Mouse (Mus musculus) embryonic stem cell, embryonic (primary cell): ENCODE results near the gene Mcemp1.

Experiments used
- CTCF ChIA-PET, 4 experiments: fragments of 300-600 bp in 2 of 4; fragments of 350-600 bp in 2 of 4; sonication (Branson Sonifier 250); formaldehyde crosslinking; loops; one replicate each; lab custom pipeline; 2022; ENCODE audit warnings: inconsistent platforms in 2 of 4; lab: Charles Lee
- POLR2A ChIA-PET, 4 experiments: fragments of 300-600 bp in 2 of 4; fragments of 350-600 bp in 2 of 4; sonication (Branson Sonifier 250); formaldehyde crosslinking; loops; one replicate each; lab custom pipeline; 2022; ENCODE audit warnings: antibody characterized with exemption in 4 of 4, inconsistent platforms in 1 of 4; lab: Charles Lee

Gene Mcemp1

GRCm38 (mm10) chr8:3665507-3665906 is at the start of gene Mcemp1:
Gene Mcemp1, plus strand, starts transcription at chr8:3665754.
- ChIA-PET CTCF (interaction anchor here in 3 of 4 experiments (0.8 to 1.5 kb wide), 3 partner anchors 11 to 106 kb away, joined by 3 to 5 read pairs (median 3); partner anchors contain the start of gene Trappc5 (in 1 of the 3)), POLR2A (interaction anchor here in 3 of 4 experiments (0.6 to 2.7 kb wide), 9 partner anchors 10 to 273 kb away, joined by 3 to 8 read pairs (median 3); partner anchors contain the start of genes Arhgef18 (in 1 of the 3), Retn (in 1 of the 3), Stxbp2 (in 1 of the 3) and Trappc5 (in 1 of the 3))

DNA sequence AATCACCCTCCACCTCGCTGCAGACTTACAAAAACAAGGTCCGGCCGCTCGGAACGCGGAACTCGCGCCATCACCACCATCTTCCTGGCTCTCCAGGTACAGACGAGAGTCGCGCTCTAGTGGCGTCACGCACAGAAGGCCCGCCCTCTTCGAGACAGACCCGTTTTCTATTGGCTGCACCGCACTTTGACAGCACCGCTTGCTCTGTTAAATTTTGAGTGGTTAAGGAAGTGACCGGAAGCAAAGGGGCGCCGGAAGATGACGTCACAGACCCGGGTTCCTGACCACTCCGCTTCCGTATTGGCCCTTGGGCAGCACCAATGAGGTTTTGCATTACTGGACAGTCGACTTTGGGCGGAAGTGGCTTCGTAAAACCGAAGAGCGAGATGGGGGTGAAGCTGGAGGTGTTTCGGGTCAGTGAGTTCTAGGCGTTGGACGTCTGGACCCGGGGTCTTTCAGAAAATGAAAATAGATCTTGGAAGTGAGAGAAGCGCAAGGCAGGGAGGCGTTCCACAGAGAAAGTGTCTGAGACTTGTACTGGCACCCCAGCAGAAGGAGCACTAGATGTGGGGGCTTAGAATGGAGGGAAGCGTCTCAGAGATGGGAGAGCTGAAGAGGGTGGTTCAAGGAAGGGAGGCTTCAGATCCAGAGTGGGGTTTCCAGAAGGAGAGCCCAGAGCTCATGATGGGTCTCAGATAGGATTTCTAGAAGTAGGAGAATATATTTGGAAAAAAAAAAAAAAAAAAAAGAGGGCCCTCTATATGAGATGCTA is 44.2 kb upstream of the Mcemp1 start, which contains the start of the genes Xab2 and Pet100:
Xab2 (minus strand) TSS at position 118 of the 772 bp plus-strand sequence.
Pet100 (plus strand) TSS at position 350 of the 772 bp plus-strand sequence.
- ChIA-PET POLR2A (interaction anchor here in 3 of 4 experiments (0.5 to 5.3 kb wide), 54 partner anchors 9 to 661 kb away, joined by 3 to 48 read pairs (median 4); partner anchors contain the start of genes C330021F23Rik (in 3 of the 3), Trappc5 (in 3 of the 3), Fcor (in 2 of the 3) and Mcoln1 (in 2 of the 3)), CTCF (interaction anchor here in 2 of 4 experiments (0.9 kb wide), 2 partner anchors 62 kb away, joined by 4 to 8 read pairs; no protein-coding TSS in a partner anchor)

GRCm38 (mm10) chr8:3622119-3622518 is 43.4 kb upstream of the Mcemp1 start:
- ChIA-PET CTCF (interaction anchor here in 3 of 4 experiments (0.7 to 1.5 kb wide), 4 partner anchors 21 to 63 kb away, joined by 4 to 8 read pairs (median 4); partner anchors contain the start of gene Fcor (in 1 of the 3)), POLR2A (interaction anchor here (0.5 to 5.3 kb wide), 37 partner anchors 8 to 544 kb away, joined by 3 to 48 read pairs (median 4); partner anchors contain the start of genes Fcor (in 2 of the 4), Mcoln1 (in 2 of the 4), Stxbp2 (in 2 of the 4) and Trappc5 (in 2 of the 4))

GRCm38 (mm10) chr8:3625445-3625844 is 40.1 kb upstream of the Mcemp1 start, which contains the start of gene Pcp2:
Gene Pcp2, minus strand, starts transcription at chr8:3625545.
- CTCF ChIA-PET = no interaction called here
- POLR2A ChIA-PET = interaction anchor here in 3 of 4 experiments (0.7 to 1.5 kb wide), 5 partner anchors 8 to 165 kb away, joined by 3 to 5 read pairs (median 4); no protein-coding TSS in a partner anchor

- CTCF ChIA-PET = interaction anchor here in 2 of 4 experiments (0.7 to 3.4 kb wide), 3 partner anchors 15 to 46 kb away, joined by 3 to 23 read pairs (median 11); partner anchors contain the start of gene Fcor (in 2 of the 2)
- POLR2A ChIA-PET = interaction anchor here in 3 of 4 experiments (0.7 to 1.6 kb wide), 5 partner anchors 11 to 239 kb away, joined by 3 to 4 read pairs (median 3); partner anchors contain the start of gene Fcor (in 1 of the 3)
Measured at GRCm38 (mm10) chr8:3626971-3627370, 38.6 kb upstream of the Mcemp1 start.

DNA sequence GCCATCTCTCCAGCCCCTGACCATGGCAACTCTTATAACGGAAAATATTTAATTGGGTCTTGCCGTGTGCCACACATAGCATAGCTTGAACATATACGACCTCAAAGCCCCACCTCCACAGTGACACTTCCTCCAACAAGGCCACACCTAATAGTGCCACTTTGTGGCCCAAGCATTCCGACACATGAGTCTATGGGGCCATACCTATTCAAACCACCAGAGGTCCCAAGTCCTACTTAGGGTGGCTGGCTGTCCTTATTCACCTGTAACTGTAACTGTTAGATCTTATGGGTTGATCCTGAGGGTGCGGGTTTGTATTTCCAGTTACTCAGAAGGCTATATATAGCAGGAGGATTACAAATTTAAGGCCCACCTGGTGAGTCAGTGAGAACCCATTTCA is 37.5 kb upstream of the Mcemp1 start:
- CTCF ChIA-PET = interaction anchor here in 3 of 4 experiments (0.6 to 3.4 kb wide), 11 partner anchors 14 to 228 kb away, joined by 3 to 23 read pairs (median 6); partner anchors contain the start of genes Fcor (in 3 of the 3) and Trappc5 (in 2 of the 3)

DNA sequence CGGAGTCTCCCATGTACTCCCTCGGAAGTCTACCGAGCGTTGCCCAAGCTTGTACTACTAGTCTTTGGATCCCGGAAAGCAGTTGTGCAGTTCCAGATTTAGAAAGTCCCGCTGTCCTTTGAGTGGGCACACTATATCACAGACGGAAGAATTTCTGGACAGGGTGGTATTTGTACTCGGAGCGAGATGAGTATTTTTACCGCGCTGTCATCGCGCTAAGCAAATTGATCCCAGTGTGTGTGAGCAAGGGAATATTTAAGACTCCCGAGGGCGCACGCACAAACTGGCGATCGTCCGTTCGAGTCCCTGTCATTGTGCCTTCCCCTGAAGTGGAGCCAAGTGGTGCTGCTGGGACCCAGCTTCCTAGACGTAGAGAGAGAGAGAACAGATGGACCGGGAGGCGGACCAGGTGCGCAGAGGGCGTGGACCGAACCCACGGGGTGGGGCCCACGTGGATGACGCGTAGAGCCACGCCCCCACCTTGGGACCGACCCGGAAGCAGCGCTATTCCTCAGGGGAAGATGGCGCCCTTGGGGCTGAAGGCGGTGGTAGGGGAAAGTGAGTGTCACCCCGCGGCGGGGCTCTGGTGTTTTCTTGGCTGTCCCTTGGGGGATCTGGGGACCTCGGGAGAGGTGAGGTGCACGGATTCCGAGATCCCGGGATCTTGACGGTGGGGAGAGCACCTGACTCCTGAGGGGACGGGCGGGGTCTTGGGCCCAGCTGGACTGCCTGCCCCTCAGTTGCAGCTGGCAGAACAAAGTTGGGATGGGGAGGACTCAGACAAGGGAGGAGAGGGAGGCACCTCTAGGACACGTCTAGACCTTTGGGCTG is 34.7 kb upstream of the Mcemp1 start, which contains the start of gene Stxbp2:
Stxbp2 (plus strand) TSS at position 309 of the 831 bp plus-strand sequence.
- CTCF ChIA-PET = interaction anchor here in 3 of 4 experiments (0.7 to 1.5 kb wide), 5 partner anchors 15 to 46 kb away, joined by 3 to 5 read pairs (median 3); partner anchors contain the start of gene Fcor (in 2 of the 3)
- POLR2A ChIA-PET = interaction anchor here in 2 of 4 experiments (0.6 to 3.3 kb wide), 32 partner anchors 8 to 130 kb away, joined by 3 to 16 read pairs (median 4); partner anchors contain the start of genes Camsap3 (in 2 of the 2), Pet100 (in 2 of the 2), Xab2 (in 2 of the 2) and C330021F23Rik (in 1 of the 2)

More for the DNA sequence above, 37.5 kb upstream of the Mcemp1 start:
- POLR2A ChIA-PET = interaction anchor here in 2 of 4 experiments (0.8 to 2.3 kb wide), 9 partner anchors 9 to 240 kb away, joined by 3 to 7 read pairs (median 3); partner anchors contain the start of genes Fcor (in 1 of the 2) and Mcoln1 (in 1 of the 2)

- CTCF ChIA-PET = interaction anchor here in 3 of 4 experiments (1.2 to 1.5 kb wide), 4 partner anchors 14 to 45 kb away, joined by 3 to 5 read pairs (median 4); partner anchors contain the start of gene Fcor (in 2 of the 3)
- POLR2A ChIA-PET = interaction anchor here in 2 of 4 experiments (0.6 to 3.3 kb wide), 31 partner anchors 8 to 370 kb away, joined by 3 to 16 read pairs (median 4); partner anchors contain the start of genes Camsap3 (in 2 of the 2), Pet100 (in 2 of the 2), Xab2 (in 2 of the 2) and C330021F23Rik (in 1 of the 2)
Measured at GRCm38 (mm10) chr8:3631478-3631875, 34.1 kb upstream of the Mcemp1 start.

GRCm38 (mm10) chr8:3645804-3646203 is 19.8 kb upstream of the Mcemp1 start:
- CTCF ChIA-PET = interaction anchor here (0.5 to 3.4 kb wide), 18 partner anchors 10 to 863 kb away, joined by 3 to 39 read pairs (median 4); partner anchors contain the start of genes Fcor (in 4 of the 4), Trappc5 (in 3 of the 4) and Retn (in 1 of the 4)
- POLR2A ChIA-PET = interaction anchor here in 3 of 4 experiments (0.6 to 2.7 kb wide), 25 partner anchors 9 to 502 kb away, joined by 3 to 14 read pairs (median 3); partner anchors contain the start of genes Fcor (in 3 of the 3), Camsap3 (in 2 of the 3), Stxbp2 (in 2 of the 3) and C330021F23Rik (in 1 of the 3)

DNA sequence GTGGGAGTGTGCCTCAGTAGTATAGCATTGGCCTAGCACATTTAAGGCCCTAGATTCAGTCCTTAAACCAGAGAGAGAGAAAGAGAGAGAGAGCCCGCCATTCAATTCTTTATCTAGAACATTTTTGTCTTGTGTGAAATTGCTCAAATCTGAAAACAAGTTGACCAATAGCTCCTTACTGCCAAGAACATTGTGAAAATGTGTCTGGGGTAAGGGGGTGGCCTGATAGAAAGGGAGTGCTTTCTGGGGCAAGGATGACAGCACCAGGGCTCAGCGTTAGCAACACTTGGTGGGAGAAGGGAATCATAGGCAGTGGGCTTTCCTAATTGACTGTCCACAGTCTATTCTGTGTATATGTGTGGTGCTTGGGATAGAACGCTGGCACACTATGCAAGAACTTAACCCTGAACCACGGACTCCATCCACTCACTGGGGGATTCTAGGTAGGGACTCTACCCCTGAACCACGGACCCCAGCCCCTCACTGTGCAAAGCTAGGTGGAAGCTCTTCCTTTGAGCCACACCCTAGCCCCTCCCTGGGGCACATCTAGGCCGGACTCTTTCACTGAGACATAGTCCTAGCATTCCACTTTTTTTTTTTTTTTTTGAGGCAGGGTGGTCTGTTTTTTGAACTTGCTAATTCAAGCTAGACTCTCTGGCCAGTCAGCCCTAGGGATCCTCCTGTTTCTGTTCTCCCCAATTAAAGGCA is 18.6 kb upstream of the Mcemp1 start:
- POLR2A ChIA-PET = interaction anchor here in 2 of 4 experiments (0.6 to 2.3 kb wide), 6 partner anchors 14 to 141 kb away, joined by 3 to 10 read pairs (median 5); partner anchors contain the start of genes Fcor (in 2 of the 2) and Stxbp2 (in 1 of the 2)
- CTCF ChIA-PET = interaction anchor here in 3 of 4 experiments (0.7 to 2.5 kb wide), 5 partner anchors 9 to 29 kb away, joined by 3 to 12 read pairs (median 6); partner anchors contain the start of genes Fcor (in 3 of the 3), Retn (in 1 of the 3) and Trappc5 (in 1 of the 3)

DNA sequence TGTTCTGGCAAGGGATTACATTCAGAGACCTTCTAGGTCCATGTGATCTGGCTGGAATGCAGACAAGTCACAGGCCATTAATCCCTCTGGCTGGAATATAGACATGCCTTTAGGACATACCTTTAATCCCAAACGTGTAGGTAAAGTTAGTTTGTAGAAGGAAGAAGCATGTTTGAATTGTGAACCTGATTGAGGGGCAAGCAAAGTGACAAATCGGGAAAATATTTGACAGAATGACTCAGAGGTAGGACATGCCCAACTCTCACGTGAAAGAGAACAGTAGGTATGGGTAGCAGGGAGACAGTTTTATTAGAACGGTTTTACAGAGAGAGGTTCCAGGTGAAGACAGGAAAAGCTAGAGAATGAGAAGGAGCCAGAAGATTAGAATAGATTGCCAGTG is 18.0 kb upstream of the Mcemp1 start:
- CTCF ChIA-PET = interaction anchor here in 2 of 4 experiments (0.7 to 1.4 kb wide), 2 partner anchors 8 to 24 kb away, joined by 4 read pairs; partner anchors contain the start of gene Fcor (in 1 of the 2)
- POLR2A ChIA-PET = interaction anchor here in 2 of 4 experiments (0.6 to 2.3 kb wide), 4 partner anchors 15 to 146 kb away, joined by 4 to 7 read pairs (median 5); partner anchors contain the start of gene Fcor (in 1 of the 2)

- ChIA-PET CTCF (interaction anchor here (0.9 to 1.4 kb wide), 5 partner anchors 24 to 70 kb away, joined by 3 to 11 read pairs (median 5); partner anchors contain the start of genes Fcor (in 2 of the 4) and Trappc5 (in 1 of the 4)), POLR2A (interaction anchor here in 3 of 4 experiments (0.7 to 2.3 kb wide), 8 partner anchors 16 to 498 kb away, joined by 3 to 7 read pairs (median 4); partner anchors contain the start of genes Fcor (in 2 of the 3), C330021F23Rik (in 1 of the 3), Pet100 (in 1 of the 3) and Xab2 (in 1 of the 3))
Measured at GRCm38 (mm10) chr8:3648268-3648667, 17.3 kb upstream of the Mcemp1 start.

GRCm38 (mm10) chr8:3648990-3649389 is 16.6 kb upstream of the Mcemp1 start:
- ChIA-PET POLR2A (interaction anchor here in 3 of 4 experiments (0.7 to 2.3 kb wide), 14 partner anchors 10 to 498 kb away, joined by 3 to 14 read pairs (median 4); partner anchors contain the start of genes Fcor (in 2 of the 3), C330021F23Rik (in 1 of the 3), Mcemp1 (in 1 of the 3) and Pet100 (in 1 of the 3)), CTCF (interaction anchor here (0.9 to 1.4 kb wide), 5 partner anchors 23 to 69 kb away, joined by 3 to 11 read pairs (median 4); partner anchors contain the start of genes Fcor (in 3 of the 4) and Trappc5 (in 1 of the 4))

DNA sequence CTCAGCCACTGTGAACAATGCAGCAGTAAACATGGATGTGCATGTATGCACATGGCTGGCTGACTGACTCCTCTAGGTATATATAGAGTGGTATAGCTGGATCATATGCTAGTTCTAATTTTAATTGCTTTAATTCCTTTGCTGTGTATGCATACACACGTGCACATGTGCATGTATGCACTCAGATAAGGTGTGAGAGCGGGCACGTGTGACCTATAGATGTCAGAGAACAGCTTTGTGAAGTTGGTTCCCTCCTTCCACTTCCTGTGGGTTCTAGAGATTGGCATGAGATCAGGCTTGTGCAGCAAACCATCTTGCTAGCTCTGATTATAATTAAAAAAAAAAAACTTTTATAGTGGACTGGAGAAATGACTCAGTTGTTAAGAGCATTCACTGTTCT is 12.7 kb upstream of the Mcemp1 start:
- ChIA-PET POLR2A (no interaction called here), CTCF (interaction anchor here in 1 of 4 experiments (0.5 kb wide), 1 partner anchor 720 kb away, joined by 3 read pairs; no protein-coding TSS in a partner anchor)
